Comparison of ENCODE assay signal across 30 mouse cellular contexts in the genomic region with DNA sequence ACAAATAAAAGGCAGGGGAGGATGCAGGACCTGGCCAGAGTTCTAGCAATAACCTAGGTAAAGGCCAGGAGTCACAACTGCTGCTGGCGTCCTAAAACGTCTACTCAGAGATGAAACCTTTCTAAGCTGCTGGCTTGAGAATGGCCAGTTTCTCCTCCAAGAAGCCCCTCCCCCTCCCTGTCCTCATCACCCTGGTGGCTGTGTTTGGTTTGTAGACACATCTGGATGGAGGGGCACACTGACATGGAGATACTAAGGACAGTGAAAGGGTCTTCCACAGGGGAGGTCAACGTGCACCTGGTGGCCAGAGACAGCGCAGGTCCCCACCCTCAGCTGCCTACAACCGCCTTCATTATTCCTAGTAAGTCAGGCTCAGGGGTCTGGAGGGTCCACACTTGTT. TPM values are rescaled to one million over a fixed set of nuclear protein-coding genes. Genes with fewer than 3 reads are reported as not detected.
"Had no signal": no experiment of that assay in that cellular context is flagged by ENCODE, and none has a peak within 500 bp of the region (broad histone marks: within the 10 kb centered on the region; RNA-seq: fewer than 3 reads in every experiment).

No protein-coding gene starts in this region.

- H3K27me3 ChIP-seq: forebrain, embryonic 15.5 days had no signal

- H3K27ac ChIP-seq: embryonic facial prominence, embryonic 10.5 days; embryonic facial prominence, embryonic 12.5 days; embryonic facial prominence, embryonic 13.5 days; embryonic facial prominence, embryonic 15.5 days; forebrain, embryonic 10.5 days; forebrain, embryonic 12.5 days; forebrain, embryonic 13.5 days; forebrain, embryonic 15.5 days; gastrocnemius, adult 2 months had no signal

- H3K9me3 ChIP-seq: embryonic facial prominence, embryonic 10.5 days; embryonic facial prominence, embryonic 12.5 days; embryonic facial prominence, embryonic 13.5 days; embryonic facial prominence, embryonic 15.5 days; forebrain, embryonic 10.5 days; forebrain, embryonic 12.5 days; forebrain, embryonic 13.5 days; forebrain, embryonic 15.5 days had no signal

- DNase-seq: cerebellum, adult 8-10 months; cerebellum, postnatal 10 days; embryo, embryonic 11 days; forebrain, postnatal 0 days; gastrocnemius, adult 2 months; gastrocnemius, postnatal 10 days; gastrocnemius, postnatal 14 days; gastrocnemius, postnatal 25 days; gastrocnemius, postnatal 36 days; heart, adult 18-20 months had no signal

- H3K9ac ChIP-seq: embryonic facial prominence, embryonic 12.5 days; embryonic facial prominence, embryonic 13.5 days; embryonic facial prominence, embryonic 15.5 days; forebrain, embryonic 12.5 days; forebrain, embryonic 13.5 days; forebrain, embryonic 15.5 days; forebrain, postnatal 0 days had no signal

- H3K36me3 ChIP-seq: embryonic facial prominence, embryonic 10.5 days; embryonic facial prominence, embryonic 12.5 days; embryonic facial prominence, embryonic 13.5 days; embryonic facial prominence, embryonic 15.5 days; forebrain, embryonic 10.5 days; forebrain, embryonic 12.5 days; forebrain, embryonic 15.5 days had no signal

RNA-seq across cellular contexts. Expression of a gene that starts 3.7 kb away (rescaled TPM):
- total RNA-seq: common myeloid progenitor, adult 5-6 weeks; gastrocnemius, adult 18-20 months; gastrocnemius, adult 2 months; gastrocnemius, adult 8-10 months; gastrocnemius, postnatal 14 days; gastrocnemius, postnatal 36 days; granulocyte monocyte progenitor cell, adult 5-6 weeks; heart, adult 18-20 months; heart, adult 8-10 months had no signal
- polyA plus RNA-seq: erythroblast, embryonic 14.5 days had no signal

RNA-seq across cellular contexts. Expression of a gene that starts 40.2 kb away (rescaled TPM):
- total RNA-seq: forebrain, postnatal 0 days; gastrocnemius, adult 18-20 months; gastrocnemius, adult 2 months; gastrocnemius, adult 8-10 months; gastrocnemius, postnatal 10 days; gastrocnemius, postnatal 14 days; gastrocnemius, postnatal 25 days; gastrocnemius, postnatal 36 days; gastrocnemius, postnatal 4 days; granulocyte monocyte progenitor cell, adult 5-6 weeks; heart, adult 18-20 months; heart, adult 8-10 months had no signal
- polyA plus RNA-seq: embryonic facial prominence, embryonic 10.5 days; embryonic facial prominence, embryonic 11.5 days; embryonic facial prominence, embryonic 14.5 days; embryonic facial prominence, embryonic 15.5 days; erythroblast, embryonic 14.5 days; forebrain, embryonic 10.5 days; forebrain, embryonic 11.5 days; forebrain, embryonic 12.5 days; forebrain, embryonic 13.5 days; forebrain, embryonic 14.5 days; forebrain, embryonic 15.5 days; forebrain, embryonic 16.5 days had no signal
